Mouse (Mus musculus) embryonic facial prominence, embryonic 14.5 days (tissue): ENCODE data around the gene Abcd2. TPM values are rescaled to one million over a fixed set of nuclear protein-coding genes. Genes with fewer than 3 reads are reported as not detected.

Experiments
- ATAC-seq: fragments of 200-750 bp; cut with Nextera tagmentation; 2 replicates; pipeline ENCODE4 v1.8.0; 2017; ENCODE audit warnings: low read depth, moderate number of reproducible peaks, moderate TSS enrichment
- DNase-seq: peaks from one replicate; pipeline ENCODE4 v3.0.0-alpha.2; 2015; ENCODE audit warnings: low spot score
- H3K27ac ChIP-seq: fragments of 300-500 bp; sonication (generic); replicated peaks from 2 replicates; pipeline ENCODE4 v1.5.1; 2014; ENCODE audit warnings: low read depth, mild to moderate bottlenecking, low read length, moderate library complexity
- H3K27me3 ChIP-seq: fragments of 300-500 bp; sonication (generic); replicated peaks from 2 replicates; pipeline ENCODE4 v1.6.1; 2014; ENCODE audit warnings: low read length; ENCODE audit not compliant: control insufficient read depth, insufficient read depth
- H3K36me3 ChIP-seq: fragments of 300-500 bp; sonication (generic); 2 replicates; pipeline ENCODE4 v1.6.1; 2014; ENCODE audit warnings: low read length, mixed read lengths; ENCODE audit not compliant: control insufficient read depth, insufficient read depth
- H3K4me1 ChIP-seq: fragments of 300-500 bp; sonication (generic); 2 replicates; pipeline ENCODE4 v1.6.1; 2014; ENCODE audit warnings: antibody characterized with exemption, low read length; ENCODE audit not compliant: control insufficient read depth, insufficient read depth
- H3K4me2 ChIP-seq: fragments of 300-500 bp; sonication (generic); 2 replicates; pipeline ENCODE4 v1.6.1; 2014; ENCODE audit warnings: low read depth, mild to moderate bottlenecking, low read length, moderate library complexity, mixed read lengths
- H3K4me3 ChIP-seq: fragments of 300-500 bp; sonication (generic); 2 replicates; pipeline ENCODE4 v1.5.1; 2014; ENCODE audit warnings: low read depth, mild to moderate bottlenecking, low read length
- H3K9ac ChIP-seq: fragments of 300-500 bp; sonication (generic); 2 replicates; pipeline ENCODE4 v1.6.1; 2014; ENCODE audit warnings: low read depth, mild to moderate bottlenecking, low read length, moderate library complexity, mixed read lengths
- H3K9me3 ChIP-seq: fragments of 300-500 bp; sonication (generic); 2 replicates; pipeline ENCODE4 v1.6.1; 2016; ENCODE audit warnings: low read length; ENCODE audit not compliant: control insufficient read depth
- WGBS: fragments of 180-500 bp; shearing (Covaris S2); extraction: QIAGEN DNeasy Blood & Tissue Kit; methylation state at CpG from one replicate; pipeline ENCODE4 v1.1.7; 2014; 5-methylcytosine and 5-hydroxymethylcytosine counted together
- polyA plus RNA-seq: library from polyadenylated mRNA; unstranded; fragments of >200 nt; fragmentation: Nextera tagmentation; extraction: Ambion mirVana; gene quantifications from 2 replicates; pipeline ENCODE4 v1.2.1, GENCODE M21; 2014

Abcd2 gene
- polyA plus RNA-seq, 1 experiment from 2014 or later, result 4.8 TPM

DNA sequence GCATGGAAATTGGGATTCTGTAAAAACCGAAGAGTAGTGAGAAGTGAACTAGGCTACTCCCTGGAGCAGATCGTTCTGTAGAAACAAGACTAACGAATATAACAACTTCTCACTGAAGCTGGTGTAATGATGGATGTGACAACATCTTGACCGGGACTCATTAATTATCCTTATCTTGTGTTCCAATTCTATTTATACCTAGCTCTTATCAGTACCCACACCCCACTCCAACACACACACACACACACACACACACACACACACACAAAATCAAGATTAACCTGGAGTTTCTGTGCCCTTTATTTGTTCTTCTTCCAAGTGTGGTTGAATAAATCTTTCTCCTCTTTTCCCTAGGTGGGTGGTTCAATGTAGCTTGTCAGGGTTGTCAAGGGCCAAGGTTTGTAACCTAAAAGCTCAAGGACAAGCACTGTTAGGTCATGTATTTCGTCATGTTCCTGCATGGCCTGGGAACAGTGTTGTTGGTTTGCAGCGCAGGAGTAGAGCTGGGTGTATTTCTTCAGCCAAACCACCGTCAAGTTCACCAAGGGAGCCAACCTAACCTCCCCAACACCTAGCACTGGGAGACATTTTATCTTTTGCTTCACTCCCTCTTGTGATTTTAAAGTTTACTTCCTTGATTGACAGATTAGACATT, 78.9 kb downstream of the Abcd2 start:
- no peak for DNase-seq
- no peaks in the 10 kb centered on the region for H3K9me3 ChIP-seq
- H3K4me1 ChIP-seq, result no peaks in the 10 kb centered on the region
- H3K4me3 ChIP-seq, result no peak overlapping the region
- no peak overlapping the region for H3K9ac ChIP-seq
- H3K27me3 ChIP-seq, result no peaks in the 10 kb centered on the region
- no peak for ATAC-seq
- no peak overlapping the region for H3K27ac ChIP-seq
- H3K4me2 ChIP-seq, result no peak overlapping the region
- H3K36me3 ChIP-seq, result no peaks in the 10 kb centered on the region
- WGBS, result 83% methylated on average over 7 of the region's 7 CpGs

GRCm38 (mm10) chr15:91108102-91108659, 83.4 kb downstream of the Abcd2 start:
- WGBS, result 89% methylated on average over 5 of the region's 5 CpGs
- Histone ChIP-seq H3K36me3 (no peaks in the 10 kb centered on the region), H3K9me3 (no peaks in the 10 kb centered on the region), H3K4me3 (no peak overlapping the region), H3K9ac (no peak overlapping the region), H3K4me1 (no peaks in the 10 kb centered on the region), H3K27me3 (no peaks in the 10 kb centered on the region), H3K27ac (no peak overlapping the region), H3K4me2 (no peak overlapping the region)
- ATAC-seq (no peak), DNase-seq (no peak)

DNA sequence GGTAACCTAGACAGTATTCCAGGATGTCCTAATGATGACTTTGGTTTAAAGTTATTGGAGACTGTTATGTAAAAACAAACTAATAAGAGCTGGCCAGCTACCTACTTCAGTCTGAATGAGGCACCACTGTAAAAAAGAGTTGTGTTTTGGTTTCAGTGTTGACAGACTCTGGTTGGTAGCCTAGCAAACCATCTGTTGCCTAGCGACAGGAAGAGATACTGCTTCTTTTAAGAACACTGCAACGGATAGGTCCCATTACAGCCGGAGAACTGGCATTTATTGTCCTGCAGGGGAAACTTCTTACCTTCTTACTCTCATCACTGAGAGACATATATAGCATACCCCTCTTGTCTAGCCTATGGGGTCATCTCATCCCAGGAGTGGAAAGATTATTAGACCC, 86.7 kb downstream of the Abcd2 start:
- WGBS, result 64% methylated on average over 3 of the region's 3 CpGs
- Histone ChIP-seq H3K27me3 (no peaks in the 10 kb centered on the region), H3K9me3 (no peaks in the 10 kb centered on the region), H3K4me2 (no peak overlapping the region), H3K27ac (no peak overlapping the region), H3K9ac (no peak overlapping the region), H3K4me3 (no peak overlapping the region), H3K4me1 (no peaks in the 10 kb centered on the region), H3K36me3 (no peaks in the 10 kb centered on the region)
- ATAC-seq (no peak), DNase-seq (no peak)

DNA sequence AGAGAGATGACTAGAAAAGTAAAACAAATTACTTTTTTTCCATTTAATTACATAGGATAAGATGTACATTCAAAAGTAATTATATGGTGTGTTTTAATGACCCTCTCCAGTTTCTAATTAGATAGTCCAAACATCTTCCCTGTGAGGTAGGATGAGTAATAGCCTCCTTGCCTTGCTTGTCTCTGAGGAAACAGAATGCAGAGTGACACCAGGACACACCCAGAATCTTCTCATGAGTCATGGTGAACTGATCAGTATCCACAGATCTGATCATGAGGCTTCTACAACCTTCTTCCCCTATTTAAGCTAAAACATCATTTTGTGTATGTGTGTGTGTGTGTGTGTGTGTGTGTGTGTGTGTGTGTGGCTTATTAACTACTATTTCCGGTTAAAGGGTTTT, 87.3 kb downstream of the Abcd2 start:
- no peaks in the 10 kb centered on the region for H3K36me3 ChIP-seq

GRCm38 (mm10) chr15:91103814-91104213, 87.8 kb downstream of the Abcd2 start:
- no peaks in the 10 kb centered on the region for H3K36me3 ChIP-seq
- 69% methylated on average over 14 of the region's 14 CpGs for WGBS
- H3K4me1 ChIP-seq, result no peaks in the 10 kb centered on the region
- no peak for ATAC-seq
- no peak overlapping the region for H3K4me3 ChIP-seq
- H3K4me2 ChIP-seq, result no peak overlapping the region
- H3K27ac ChIP-seq, result no peak overlapping the region
- no peak overlapping the region for H3K9ac ChIP-seq
- DNase-seq, result no peak
- H3K9me3 ChIP-seq, result no peaks in the 10 kb centered on the region
- no peaks in the 10 kb centered on the region for H3K27me3 ChIP-seq

More for the DNA sequence above, 87.3 kb downstream of the Abcd2 start:
- DNase-seq, result no peak
- H3K9me3 ChIP-seq, result no peaks in the 10 kb centered on the region
- no peaks in the 10 kb centered on the region for H3K27me3 ChIP-seq
- H3K27ac ChIP-seq, result no peak overlapping the region
- no peaks in the 10 kb centered on the region for H3K4me1 ChIP-seq
- H3K4me3 ChIP-seq, result no peak overlapping the region
- ATAC-seq, result no peak
- H3K4me2 ChIP-seq, result no peak overlapping the region
- H3K9ac ChIP-seq, result no peak overlapping the region
- 79% methylated on average over 1 of the region's 1 CpGs for WGBS

- Histone ChIP-seq H3K27me3 (no peaks in the 10 kb centered on the region), H3K36me3 (no peaks in the 10 kb centered on the region), H3K27ac (no peak overlapping the region), H3K9me3 (no peaks in the 10 kb centered on the region), H3K4me3 (no peak overlapping the region), H3K4me1 (no peaks in the 10 kb centered on the region), H3K9ac (no peak overlapping the region), H3K4me2 (no peak overlapping the region)
- ATAC-seq (no peak), DNase-seq (no peak)
- 89% methylated on average over 8 of the region's 8 CpGs for WGBS
Observed at GRCm38 (mm10) chr15:91103305-91103704, 88.3 kb downstream of the Abcd2 start.

- Histone ChIP-seq H3K9me3 (no peaks in the 10 kb centered on the region), H3K9ac (no peak overlapping the region), H3K4me2 (no peak overlapping the region; the same call in 1 of the 2 replicates), H3K36me3 (no peaks in the 10 kb centered on the region), H3K4me3 (no peak overlapping the region), H3K27ac (no peak overlapping the region), H3K4me1 (0 out of 2 replicates have a peak, but pooled peaks cover 5% of the 10 kb centered on the region), H3K27me3 (no peaks in the 10 kb centered on the region)
- WGBS, result 70% methylated on average over 6 of the region's 6 CpGs
- DNase-seq, result no peak
- no peak for ATAC-seq
Observed at GRCm38 (mm10) chr15:91096606-91097005, 95.0 kb downstream of the Abcd2 start.
